Mouse (Mus musculus) lung, postnatal 0 days (tissue): ENCODE data around the gene Fam222a. TPM values are rescaled to one million over a fixed set of nuclear protein-coding genes. Genes with fewer than 3 reads are reported as not detected.

ENCODE experiments used
- ATAC-seq: fragments of 200-750 bp; cut with Nextera tagmentation; 2 replicates; pipeline ENCODE4 v1.8.0; 2017; ENCODE audit warnings: moderate library complexity
- DNase-seq: peaks from one replicate; pipeline ENCODE4 v3.0.0-alpha.2; 2016; ENCODE audit warnings: low spot score
- H3K27ac ChIP-seq: fragments of 300-500 bp; sonication (generic); 2 replicates; pipeline ENCODE4 v1.5.1; 2014; ENCODE audit warnings: antibody characterized with exemption, mild to moderate bottlenecking, low read length, mixed read lengths
- H3K27me3 ChIP-seq: fragments of 300-500 bp; sonication (generic); replicated peaks from 2 replicates; pipeline ENCODE4 v1.6.1; 2014; ENCODE audit warnings: low read length, mixed read lengths; ENCODE audit not compliant: insufficient read depth
- H3K36me3 ChIP-seq: fragments of 300-500 bp; sonication (generic); 2 replicates; pipeline ENCODE4 v1.6.1; 2014; ENCODE audit warnings: low read length, mixed read lengths; ENCODE audit not compliant: insufficient read depth
- H3K4me1 ChIP-seq: fragments of 300-500 bp; sonication (generic); 2 replicates; pipeline ENCODE4 v1.6.1; 2014; ENCODE audit warnings: antibody characterized with exemption, low read depth, low read length, mixed read lengths; ENCODE audit not compliant: insufficient read depth
- H3K4me2 ChIP-seq: fragments of 300-500 bp; sonication (generic); replicated peaks from 2 replicates; pipeline ENCODE4 v1.6.1; 2014; ENCODE audit warnings: low read depth, mild to moderate bottlenecking, low read length, moderate library complexity, mixed read lengths
- H3K4me3 ChIP-seq: fragments of 300-500 bp; sonication (generic); 2 replicates; pipeline ENCODE4 v1.5.1; 2014; ENCODE audit warnings: low read depth, low read length
- H3K9ac ChIP-seq: fragments of 300-500 bp; sonication (generic); replicated peaks from 2 replicates; pipeline ENCODE4 v1.6.1; 2014; ENCODE audit warnings: low read depth, mild to moderate bottlenecking
- H3K9me3 ChIP-seq: fragments of 300-500 bp; sonication (generic); 2 replicates; pipeline ENCODE4 v1.6.1; 2016; ENCODE audit warnings: low read length, mixed read lengths
- CTCF ChIP-seq: IDR thresholded peaks from 2 replicates; pipeline ENCODE4 v1.5.1; 2016; ENCODE audit warnings: antibody characterized with exemption, mild to moderate bottlenecking
- EP300 ChIP-seq: IDR thresholded peaks from 2 replicates; pipeline ENCODE4 v1.6.1; 2016; ENCODE audit warnings: antibody characterized with exemption, mild to moderate bottlenecking, control low read depth
- WGBS: fragments of 180-500 bp; shearing (Covaris S2); extraction: QIAGEN DNeasy Blood & Tissue Kit; methylation state at CpG from one replicate; pipeline ENCODE4 v1.1.7; 2014; 5-methylcytosine and 5-hydroxymethylcytosine counted together
- polyA plus RNA-seq: library from polyadenylated mRNA; unstranded; fragments of >200 nt; fragmentation: Nextera tagmentation; extraction: Ambion mirVana; gene quantifications from 2 replicates; pipeline ENCODE4 v1.2.1, GENCODE M21; 2015

Fam222a gene
- polyA plus RNA-seq, 1 experiment from 2014 or later, result 1.9 TPM

- TF ChIP-seq EP300 (no peak), CTCF (no peak)
- Histone ChIP-seq H3K4me1 (no peaks in the 10 kb centered on the region), H3K27me3 (0 out of 2 replicates have a peak, but pooled peaks cover 10% of the 10 kb centered on the region), H3K36me3 (no peaks in the 10 kb centered on the region), H3K9ac (0 out of 2 replicates have a peak overlapping the region, but pooled peaks have one; percentile 19), H3K4me3 (no peak overlapping the region; the same call in 1 of the 2 replicates), H3K4me2 (peak overlapping the region; percentile 62; the same call in 1 of the 2 replicates), H3K9me3 (no peaks in the 10 kb centered on the region), H3K27ac (no peak overlapping the region)
- WGBS, result 44% methylated on average over 10 of the region's 10 CpGs
- DNase-seq, result no peak
- no peak for ATAC-seq
These were observed 89.6 kb downstream of the Fam222a start for GRCm38 (mm10) chr5:114657426-114657825.

DNA sequence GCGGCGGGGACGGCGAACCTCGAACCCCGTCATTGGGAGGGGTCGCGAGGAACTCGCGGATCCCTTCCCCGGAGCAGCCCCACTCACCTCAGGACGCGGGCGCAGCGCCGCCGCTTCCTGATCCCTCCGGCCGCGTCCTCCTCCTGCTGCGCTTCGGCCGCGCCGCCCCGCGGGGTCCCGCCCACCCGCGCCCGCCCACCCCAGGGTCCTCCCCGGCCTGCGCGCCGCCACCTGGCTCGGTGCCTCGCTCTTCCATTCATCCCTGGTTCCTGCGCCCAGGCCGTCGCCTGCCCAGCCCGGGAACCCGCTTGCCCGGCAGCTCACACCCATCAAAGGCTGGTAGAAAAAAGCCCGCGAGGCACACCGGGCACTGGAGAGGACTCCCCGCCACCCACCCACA lies 90.4 kb downstream of the Fam222a start, which contains the start of gene Trpv4:
TSS of gene Trpv4 (minus strand) at position 167 of the 400 bp plus-strand sequence.
- peak; percentile 59 for ATAC-seq
- no peak for TF ChIP-seq CTCF
- no peak for TF ChIP-seq EP300
- peak within 1 kb of the TSS; percentile 41 for H3K4me3 ChIP-seq
- H3K4me2 ChIP-seq, result peak within 1 kb of the TSS; percentile 62
- H3K27ac ChIP-seq, result no peak within 1 kb of the TSS
- WGBS, result 1% methylated on average over 25 of the region's 47 CpGs
- no peaks in the 10 kb centered on the region for H3K36me3 ChIP-seq
- 0 out of 2 replicates have a peak within 1 kb of the TSS, but pooled peaks have one; percentile 19 for H3K9ac ChIP-seq
- H3K9me3 ChIP-seq, result no peaks in the 10 kb centered on the region
- peak; percentile 41 for DNase-seq
- 0 out of 2 replicates have a peak, but pooled peaks cover 10% of the 10 kb centered on the region for H3K27me3 ChIP-seq
- no peaks in the 10 kb centered on the region for H3K4me1 ChIP-seq

- ATAC-seq, result no peak
- Histone ChIP-seq H3K27ac (no peak overlapping the region), H3K9ac (no peak overlapping the region), H3K4me2 (no peak overlapping the region), H3K4me3 (no peak overlapping the region), H3K9me3 (no peaks in the 10 kb centered on the region), H3K4me1 (no peaks in the 10 kb centered on the region), H3K27me3 (0 out of 2 replicates have a peak, but pooled peaks cover 10% of the 10 kb centered on the region), H3K36me3 (no peaks in the 10 kb centered on the region)
- DNase-seq, result peak; percentile 49
- WGBS, result 45% methylated on average over 6 of the region's 6 CpGs
- no peak for TF ChIP-seq CTCF
- no peak for TF ChIP-seq EP300
These were observed 93.2 kb downstream of the Fam222a start for GRCm38 (mm10) chr5:114661029-114661428.

Other genes with a start within 250 kb of the Fam222a start
- gene Kctd10, start 187.5 kb upstream of the Fam222a start, polyA plus RNA-seq, result 223 and 230 TPM in 2 replicates
- 28.9 and 30.1 TPM in 2 replicates for gene Ube3b, start 187.4 kb upstream of the Fam222a start, polyA plus RNA-seq
- 11.1 and 12.8 TPM in 2 replicates for gene Mmab, start 124.0 kb upstream of the Fam222a start, polyA plus RNA-seq
- 28.9 and 30.1 TPM in 2 replicates for gene Mvk, start 123.7 kb upstream of the Fam222a start, polyA plus RNA-seq
- gene Trpv4, start 90.4 kb downstream of the Fam222a start, polyA plus RNA-seq, result 2.2 and 3.4 TPM in 2 replicates
- gene Gltp, start 123.0 kb downstream of the Fam222a start, polyA plus RNA-seq, result 88.2 and 89.4 TPM in 2 replicates
- 9.4 and 10.0 TPM in 2 replicates for gene Tchp, start 139.7 kb downstream of the Fam222a start, polyA plus RNA-seq
- gene Ankrd13a, start 206.7 kb downstream of the Fam222a start, polyA plus RNA-seq, result 110 and 115 TPM in 2 replicates
- gene Git2, start 207.5 kb downstream of the Fam222a start, polyA plus RNA-seq, result 36.5 and 39.1 TPM in 2 replicates